Mouse (Mus musculus): ENCODE data around the gene Serpinb1c. TPM values are rescaled to one million over a fixed set of nuclear protein-coding genes. Genes with fewer than 3 reads are reported as not detected.
"Not testable (repeated sequence)": the region's sequence is repeated elsewhere in the genome, so short reads cannot be mapped to it uniquely, and the experiment has no call there.

The Serpinb1c gene
- total RNA-seq, 4 experiments from 2014 or later: 2.0 to 3.8 (median 2.4) TPM

DNA sequence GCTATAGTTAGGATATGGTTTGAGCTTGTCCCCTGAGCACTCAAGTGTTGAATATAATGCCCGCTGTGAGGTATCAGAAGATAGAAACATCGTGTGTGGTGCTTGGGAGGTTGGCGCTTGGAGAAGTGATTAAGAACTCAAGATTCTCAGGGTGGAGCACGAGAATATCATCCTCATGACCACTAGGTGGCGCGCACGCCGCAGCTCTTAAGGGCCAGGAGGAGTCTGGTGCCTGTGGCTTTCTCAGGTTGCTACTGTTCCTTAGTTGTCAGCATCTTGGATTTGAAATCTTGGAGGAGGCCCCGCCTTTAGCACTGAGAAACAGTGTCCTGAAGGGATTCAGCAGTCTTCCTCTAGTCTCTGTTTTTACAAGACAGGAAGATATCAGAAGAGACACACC is 31.5 kb downstream of the Serpinb1c start:
- DNase-seq (ENCODE audit: low spot score): peak; percentile 45

DNA sequence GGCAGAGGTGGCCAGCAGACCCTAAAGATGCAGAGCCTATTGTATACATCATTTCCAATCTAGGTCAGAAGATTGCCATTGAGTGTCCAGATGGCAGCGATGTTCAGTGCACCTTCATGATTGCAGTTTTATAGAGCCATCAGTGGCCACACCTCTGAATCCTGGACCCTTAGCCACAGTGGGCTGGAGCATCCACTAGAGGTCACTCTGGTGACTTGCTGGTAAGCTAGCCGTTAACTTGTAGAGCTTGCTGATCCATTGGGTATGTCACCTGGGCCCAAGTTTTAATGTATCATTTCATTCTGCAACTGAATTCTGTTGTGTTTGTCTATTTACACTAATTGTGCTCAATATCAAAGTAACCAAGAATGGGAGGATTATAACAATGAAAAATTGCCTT is 32.4 kb downstream of the Serpinb1c start:
- DNase-seq (ENCODE audit: low spot score): no peak

- not testable (repeated sequence) for DNase-seq (ENCODE audit: low spot score)
Observed at GRCm38 (mm10) chr13:32864529-32864928, 33.5 kb downstream of the Serpinb1c start.

DNA sequence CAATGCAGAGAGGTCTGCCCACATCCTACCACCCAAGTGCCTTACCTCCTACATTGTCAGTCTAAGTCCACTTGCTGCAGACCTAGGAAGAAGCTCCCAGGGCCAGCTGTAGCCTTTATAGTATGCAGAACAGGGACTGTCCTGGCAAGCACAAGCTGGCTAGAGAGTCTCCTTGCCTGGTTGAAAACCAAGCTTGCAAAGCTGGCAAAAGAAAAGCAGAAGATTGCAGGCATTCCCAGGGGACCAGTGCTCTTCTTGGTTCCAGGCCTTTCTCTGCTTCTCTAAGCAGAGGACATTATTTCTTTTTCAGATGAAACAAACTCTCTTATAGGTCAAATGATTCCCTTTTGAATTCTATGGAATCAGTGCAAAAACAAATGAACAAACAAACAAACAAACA is 34.6 kb downstream of the Serpinb1c start:
- no peak for DNase-seq (ENCODE audit: low spot score)

GRCm38 (mm10) chr13:32860821-32861220 is 37.2 kb downstream of the Serpinb1c start:
- DNase-seq (ENCODE audit: low spot score): no peak

DNA sequence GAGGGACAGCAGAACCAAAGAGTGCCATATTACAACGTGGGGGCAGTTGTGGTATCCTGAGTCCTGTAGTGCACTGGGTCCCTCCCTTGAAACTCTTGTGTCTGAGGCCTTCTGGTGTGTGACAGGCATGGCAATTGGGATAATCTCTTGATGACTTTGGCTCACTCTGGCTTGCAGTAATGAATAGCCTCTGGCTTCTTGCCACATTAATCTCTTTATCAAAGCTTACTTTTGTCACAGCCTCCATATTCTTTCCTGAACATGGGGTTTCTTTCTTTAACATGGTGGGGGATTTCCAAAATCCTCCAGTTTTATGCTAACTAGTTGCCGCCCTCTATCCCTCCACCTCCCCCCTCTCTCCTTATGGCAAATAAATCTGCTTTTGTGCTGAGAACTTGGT is 44.9 kb downstream of the Serpinb1c start:
- DNase-seq (ENCODE audit: low spot score): no peak

- no peak for DNase-seq (ENCODE audit: low spot score)
Observed at GRCm38 (mm10) chr13:32852539-32852938, 45.5 kb downstream of the Serpinb1c start.

DNA sequence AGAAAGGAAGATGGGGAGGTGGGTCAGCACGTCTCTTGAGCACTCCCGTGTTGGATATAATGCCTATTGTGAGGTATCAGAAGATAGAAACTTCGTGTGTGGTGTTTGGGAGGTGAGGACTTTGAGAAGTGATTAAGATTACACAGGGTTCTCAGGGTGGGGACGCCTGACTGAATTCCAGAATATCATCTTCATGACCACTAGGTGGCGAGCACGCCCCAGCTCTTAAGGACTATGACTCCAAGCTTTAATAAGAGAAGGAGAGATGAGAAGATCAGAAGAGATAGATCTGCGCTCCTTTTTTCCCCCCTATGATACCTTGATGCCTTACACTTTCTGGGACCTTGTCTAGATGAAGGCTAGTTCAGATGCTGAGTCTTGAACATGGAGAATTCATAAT is 46.0 kb downstream of the Serpinb1c start:
- DNase-seq (ENCODE audit: low spot score): no peak

DNA sequence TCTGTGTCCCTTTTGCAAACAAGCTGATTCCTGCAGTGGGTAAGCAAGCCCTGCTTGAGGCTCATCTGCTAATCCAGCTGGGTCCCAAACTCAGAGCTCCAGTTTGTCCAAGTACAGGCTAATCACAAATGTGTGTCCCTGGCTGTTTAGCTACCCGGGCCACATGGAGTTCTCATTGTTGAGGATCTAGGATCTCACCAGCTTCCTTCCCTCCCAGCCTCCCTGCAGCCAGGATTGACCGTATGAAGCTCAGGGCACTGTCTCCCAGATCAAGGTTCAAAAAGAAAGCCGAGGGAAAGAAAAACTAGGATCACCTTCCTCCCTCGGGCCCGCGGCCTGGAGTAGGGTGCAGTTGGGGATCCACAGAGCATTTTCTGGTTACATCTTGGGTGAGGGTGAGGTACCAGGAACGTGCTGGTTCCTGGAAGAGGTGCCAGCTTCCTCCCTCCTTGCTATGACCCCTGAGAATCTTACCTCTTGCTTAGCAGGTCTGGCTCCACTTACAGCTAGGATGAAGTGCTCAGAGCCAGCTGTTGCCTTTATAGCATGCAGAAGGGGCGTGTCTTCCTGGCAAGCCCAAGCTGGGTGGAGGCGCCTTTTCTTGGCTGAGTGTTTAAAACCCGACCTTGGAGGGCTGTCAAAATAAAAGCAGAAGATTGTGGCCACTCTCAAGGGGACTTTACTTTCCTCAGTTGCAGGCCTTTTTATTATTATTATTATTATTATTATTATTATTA is 47.2 kb downstream of the Serpinb1c start, which contains the start of gene Serpinb1a:
Gene Serpinb1a (minus strand): TSS at position 518 of the 737 bp plus-strand sequence.
- DNase-seq (ENCODE audit: low spot score): peak; percentile 77

GRCm38 (mm10) chr13:32850156-32850555 is 47.9 kb downstream of the Serpinb1c start:
- no peak for DNase-seq (ENCODE audit: low spot score)

GRCm38 (mm10) chr13:32849531-32850123 is 48.4 kb downstream of the Serpinb1c start:
- no peak for DNase-seq (ENCODE audit: low spot score)

- no peak for DNase-seq (ENCODE audit: low spot score)
Observed at GRCm38 (mm10) chr13:32849092-32849491, 48.9 kb downstream of the Serpinb1c start.

- no peak for DNase-seq (ENCODE audit: low spot score)
Observed at GRCm38 (mm10) chr13:32846221-32846620, 51.8 kb downstream of the Serpinb1c start.

DNA sequence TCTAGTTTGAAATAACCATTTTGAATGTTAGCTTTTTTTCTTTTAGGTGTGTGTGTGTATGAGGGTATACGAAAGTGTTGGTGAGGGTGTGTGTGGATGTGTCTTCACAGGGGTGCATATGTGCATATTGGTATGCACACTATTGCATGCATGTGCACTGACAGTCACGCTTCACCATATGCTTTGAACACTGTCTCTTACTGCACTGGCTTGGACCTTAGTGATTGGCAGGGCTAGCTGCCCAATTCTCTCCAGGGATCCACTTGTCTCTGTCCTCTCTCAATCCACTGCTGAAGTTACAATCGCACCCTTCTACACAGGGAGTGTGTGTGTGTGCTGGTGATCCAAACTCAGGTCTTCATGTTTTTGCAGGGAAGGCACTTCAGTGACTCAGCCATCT is 56.7 kb downstream of the Serpinb1c start:
- DNase-seq (ENCODE audit: low spot score): no peak

- no peak for DNase-seq (ENCODE audit: low spot score)
Observed at GRCm38 (mm10) chr13:32839314-32839713, 58.7 kb downstream of the Serpinb1c start.

GRCm38 (mm10) chr13:32834513-32834912 is 63.5 kb downstream of the Serpinb1c start:
- DNase-seq (ENCODE audit: low spot score): no peak

GRCm38 (mm10) chr13:32833237-32833636 is 64.8 kb downstream of the Serpinb1c start:
- DNase-seq (ENCODE audit: low spot score): no peak

DNA sequence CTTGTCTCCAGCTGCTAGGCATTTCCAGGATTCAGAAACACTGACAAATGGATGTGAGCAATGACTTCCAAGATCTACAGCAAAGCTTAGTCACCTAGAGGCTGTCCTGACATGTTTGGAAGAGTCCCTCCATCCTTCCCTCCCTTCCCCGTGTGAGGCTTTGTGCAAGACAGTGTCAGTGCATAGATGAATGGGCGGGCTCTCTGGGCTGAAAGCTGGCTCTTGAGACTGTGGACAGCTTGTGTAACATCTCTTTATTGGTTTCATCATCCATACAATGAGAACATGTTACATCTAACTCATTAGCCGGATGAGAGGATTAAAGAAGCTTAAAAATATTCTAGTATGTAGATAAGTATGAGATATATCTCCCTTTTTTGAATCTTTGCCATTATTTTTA is 65.2 kb downstream of the Serpinb1c start:
- no peak for DNase-seq (ENCODE audit: low spot score)

DNA sequence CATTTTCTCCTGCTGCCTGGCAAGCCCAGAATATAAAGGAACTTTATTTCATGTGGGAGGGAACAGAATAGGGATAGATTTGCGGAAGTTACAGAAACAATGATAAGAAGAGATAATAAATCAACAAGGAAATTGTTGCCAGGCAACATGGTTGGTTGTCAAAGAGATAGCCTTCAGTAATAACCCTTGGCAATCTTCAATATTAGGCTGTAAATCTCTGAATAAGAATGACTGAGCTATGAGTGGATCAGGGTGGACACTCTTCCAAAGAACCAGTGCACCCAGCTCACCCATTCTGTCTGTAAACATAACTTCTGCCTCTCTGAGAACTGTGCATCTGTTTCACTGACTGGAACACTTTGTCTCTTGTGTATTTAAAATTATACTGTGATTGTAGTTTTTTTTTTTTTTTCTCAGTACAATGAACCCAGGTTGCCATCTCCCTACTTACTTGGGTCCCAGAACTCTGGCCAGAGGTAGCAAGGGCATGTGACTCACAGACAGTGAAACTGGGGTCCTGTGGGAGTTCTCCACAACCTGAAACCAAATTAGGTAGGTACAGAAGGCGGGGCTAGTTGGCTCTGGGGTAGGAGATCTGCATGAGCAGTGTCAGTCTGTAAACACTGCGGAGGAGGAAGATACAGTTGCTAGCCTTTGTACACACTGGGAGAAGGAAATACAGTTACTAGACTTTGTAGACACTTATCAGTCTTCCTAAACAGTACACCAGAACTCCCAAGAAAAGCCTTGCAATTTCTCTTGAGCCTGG is 66.3 kb downstream of the Serpinb1c start:
- DNase-seq (ENCODE audit: low spot score): no peak

All from heart, adult 8-10 months (tissue).